Mouse (Mus musculus) megakaryocyte-erythroid progenitor cell, adult 5-6 weeks (primary cell): ENCODE data around the gene Tmprss7. TPM values are rescaled to one million over a fixed set of nuclear protein-coding genes. Genes with fewer than 3 reads are reported as not detected.

Source experiments
- ATAC-seq: replicated peaks from 2 replicates; pipeline ENCODE4 v1.8.0; 2016; ENCODE audit warnings: mild to moderate bottlenecking, inconsistent platforms; ENCODE audit not compliant: severe bottlenecking, poor library complexity, low FRiP score, low TSS enrichment
- total RNA-seq, 2 experiments: library from RNA; stranded (forward) in 1 of 2; stranded (reverse) in 1 of 2; fragments of 200-1000, 215-1000 nt in 1 of 2; fragments of >200 nt in 1 of 2; fragmentation: Nextera tagmentation in 1 of 2; gene quantifications; 2 replicates each; pipeline ENCODE4 v1.2.3; 2014 to 2017

Gene Tmprss7
- total RNA-seq, 2 experiments from 2014 or later = not detected

DNA sequence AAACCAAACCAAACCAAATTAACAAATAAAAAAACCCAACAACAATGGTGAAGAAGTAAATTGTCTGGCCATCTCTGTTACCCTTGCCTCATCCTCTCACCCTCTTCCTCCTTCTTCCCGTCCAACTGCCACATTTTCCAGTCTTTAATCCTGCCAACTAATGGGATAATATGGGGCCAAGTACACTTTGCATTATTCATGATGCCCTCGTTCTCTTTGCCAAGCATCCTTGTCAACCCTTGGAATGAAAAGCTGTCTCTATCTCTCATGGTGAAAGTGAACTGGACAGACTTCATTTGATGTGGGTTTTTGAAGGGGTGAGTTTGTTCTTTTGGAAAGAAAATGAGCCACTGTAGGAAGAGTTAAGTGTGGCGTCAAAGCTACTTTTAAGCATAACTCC lies 607 bp downstream of the Tmprss7 start:
- no peak for ATAC-seq

DNA sequence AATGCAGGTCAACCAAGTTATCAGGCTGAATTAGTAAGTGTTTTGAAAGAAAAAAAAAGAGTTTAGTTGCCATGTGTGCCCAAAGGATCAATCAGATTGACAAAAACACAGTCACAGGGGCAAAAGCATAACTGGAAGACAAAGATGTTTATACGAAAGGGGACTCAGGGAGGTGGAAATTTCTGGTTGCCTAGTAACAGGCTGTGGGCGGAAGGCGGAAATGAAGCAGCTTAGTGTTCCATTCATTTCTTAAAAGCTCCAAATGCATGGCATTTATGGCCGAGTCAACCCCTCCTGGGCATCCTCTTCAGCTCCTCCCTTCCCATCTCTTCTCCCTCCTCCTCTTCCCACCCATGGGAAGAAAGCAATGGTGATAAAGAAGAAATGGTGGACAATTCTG lies 3.3 kb downstream of the Tmprss7 start:
- ATAC-seq = no peak

- ATAC-seq = no peak
Measured at GRCm38 (mm10) chr16:45686833-45687232, 6.6 kb downstream of the Tmprss7 start.

DNA sequence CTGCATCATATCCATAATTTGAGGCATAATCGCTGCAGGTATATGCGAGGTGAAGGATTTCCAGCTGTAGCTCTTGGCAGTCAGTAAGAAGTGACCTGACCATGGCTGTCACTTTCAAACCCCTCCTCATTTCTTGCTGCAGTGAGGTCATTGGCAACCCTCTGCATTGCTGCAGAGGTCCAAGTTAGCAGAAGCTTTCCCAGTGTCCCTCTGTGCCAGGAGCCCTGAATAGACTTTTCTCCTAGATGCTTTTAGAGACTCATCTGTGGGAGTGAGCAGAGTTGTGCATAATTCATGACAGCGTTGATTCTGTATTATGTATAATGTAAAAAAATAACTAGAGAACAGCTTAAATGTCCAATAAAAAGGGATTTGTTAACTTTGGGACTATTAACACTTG lies 8.2 kb downstream of the Tmprss7 start:
- no peak for ATAC-seq

DNA sequence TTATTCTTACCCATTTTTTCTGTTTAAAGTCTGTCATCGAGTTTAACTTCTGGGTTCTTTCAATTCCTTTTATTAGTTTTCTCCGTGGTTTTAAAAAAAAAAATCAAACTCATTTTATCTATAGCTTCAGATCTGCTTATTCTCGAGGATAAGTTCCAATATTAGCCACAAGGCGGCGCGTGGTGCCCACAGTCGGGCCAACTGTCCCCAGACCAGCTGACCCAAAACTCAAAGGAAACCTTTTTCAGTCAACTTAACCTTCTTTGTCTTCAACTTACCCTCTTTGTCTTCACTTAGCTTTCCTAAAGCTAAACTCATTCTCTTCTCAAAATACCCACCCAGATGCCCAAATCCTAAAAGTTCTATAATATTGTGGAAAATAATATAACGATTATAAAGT lies 8.6 kb downstream of the Tmprss7 start:
- ATAC-seq = peak; percentile 71

- ATAC-seq = peak; percentile 81
Measured at GRCm38 (mm10) chr16:45676462-45676861, 17.0 kb downstream of the Tmprss7 start.

DNA sequence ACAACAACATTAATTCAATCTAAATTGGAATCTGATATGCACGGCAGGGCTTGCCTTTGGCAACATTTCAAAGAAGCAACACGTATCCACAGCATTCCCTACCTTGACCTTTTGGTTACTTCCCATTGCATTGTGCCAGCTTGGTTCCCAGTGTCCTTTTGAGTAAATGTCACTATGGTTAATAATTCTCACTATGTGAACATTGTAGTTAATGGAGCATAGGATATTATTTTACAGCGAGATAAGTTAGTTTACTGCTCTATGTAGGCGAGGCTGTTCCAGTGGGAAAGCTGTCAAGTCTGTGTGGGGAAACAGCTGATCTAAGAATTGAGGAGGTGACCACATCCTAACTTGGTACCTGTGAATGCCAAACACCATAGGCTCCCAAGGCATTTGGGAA lies 23.5 kb downstream of the Tmprss7 start:
- no peak for ATAC-seq

- ATAC-seq = no peak
Measured at GRCm38 (mm10) chr16:45668178-45668577, 25.3 kb downstream of the Tmprss7 start.

- ATAC-seq = peak; percentile 77
Measured at GRCm38 (mm10) chr16:45666136-45666535, 27.3 kb downstream of the Tmprss7 start.

- ATAC-seq = 0 out of 2 replicates have a peak, but pooled peaks have one; percentile 31
Measured at GRCm38 (mm10) chr16:45662381-45662780, 31.1 kb downstream of the Tmprss7 start.

- no peak for ATAC-seq
Measured at GRCm38 (mm10) chr16:45659596-45659995, 33.9 kb downstream of the Tmprss7 start.

DNA sequence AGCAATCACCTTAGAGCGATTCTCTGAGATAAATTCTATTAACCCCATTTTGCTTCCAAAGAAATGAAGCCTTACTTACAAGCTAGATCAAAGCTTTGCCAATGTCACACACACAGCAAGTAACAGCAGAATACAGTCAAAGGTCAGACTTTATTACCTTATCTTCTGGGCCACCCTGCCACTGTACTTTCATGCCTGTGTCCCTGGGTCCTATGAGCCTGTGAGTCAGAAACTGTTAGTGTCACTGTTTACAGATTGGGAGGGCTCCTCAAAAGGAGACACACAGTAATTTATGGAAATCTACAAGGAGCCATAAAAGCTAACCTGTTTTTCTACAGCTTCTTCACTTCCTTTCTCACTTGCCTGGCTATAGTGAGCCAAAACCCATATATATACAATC lies 35.2 kb downstream of the Tmprss7 start:
- 0 out of 2 replicates have a peak, but pooled peaks have one; percentile 25 for ATAC-seq

- ATAC-seq = peak; percentile 27; the same call in 1 of the 2 replicates
Measured at GRCm38 (mm10) chr16:45657574-45658159, 35.8 kb downstream of the Tmprss7 start.

DNA sequence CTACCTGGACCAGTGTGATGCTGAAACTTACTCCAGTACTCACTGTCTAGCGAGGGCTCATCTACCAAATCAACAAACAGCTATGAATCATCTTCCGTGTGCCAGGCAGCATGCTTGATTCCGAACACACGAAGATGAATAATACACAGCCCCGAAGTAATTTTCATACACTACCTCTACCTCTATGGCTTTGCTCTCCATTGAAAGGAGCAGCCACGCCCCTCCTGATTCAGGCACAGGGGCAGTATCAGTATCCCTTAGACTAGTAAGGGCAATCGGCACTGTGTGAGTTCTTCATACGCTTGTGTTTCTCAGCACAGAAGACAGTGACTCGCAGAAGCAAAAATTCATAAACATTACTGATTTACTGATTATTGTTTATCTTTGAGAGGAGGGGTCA lies 39.0 kb downstream of the Tmprss7 start:
- ATAC-seq = no peak

- peak; percentile 79 for ATAC-seq
Measured at GRCm38 (mm10) chr16:45653934-45654332, 39.5 kb downstream of the Tmprss7 start, which contains the start of gene BC016579. Gene BC016579, minus strand, starts transcription at chr16:45654068.

GRCm38 (mm10) chr16:45653009-45653933 lies 40.2 kb downstream of the Tmprss7 start:
- peak; percentile 46 for ATAC-seq

DNA sequence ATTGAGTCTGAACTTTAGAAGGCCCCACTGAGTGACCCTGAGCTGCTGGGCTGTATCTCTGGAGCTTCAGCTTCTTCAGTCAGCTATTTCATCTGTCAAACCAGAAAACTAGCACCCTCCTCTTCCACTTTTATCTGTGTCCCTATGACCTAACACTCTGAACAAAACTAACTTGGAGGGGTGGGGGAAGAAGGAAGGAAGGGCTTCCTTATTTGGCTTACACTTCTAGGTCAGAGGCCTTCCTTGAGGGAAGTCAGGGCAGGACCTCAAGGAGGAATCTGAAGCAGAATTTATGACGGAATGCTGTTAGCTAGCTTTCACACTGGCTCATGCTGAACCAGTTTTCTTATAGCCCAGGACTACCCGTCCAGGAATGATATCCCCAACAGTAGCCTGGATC lies 42.0 kb downstream of the Tmprss7 start:
- ATAC-seq = no peak

- ATAC-seq = peak; percentile 86
Measured at GRCm38 (mm10) chr16:45644380-45644779, 49.1 kb downstream of the Tmprss7 start.

DNA sequence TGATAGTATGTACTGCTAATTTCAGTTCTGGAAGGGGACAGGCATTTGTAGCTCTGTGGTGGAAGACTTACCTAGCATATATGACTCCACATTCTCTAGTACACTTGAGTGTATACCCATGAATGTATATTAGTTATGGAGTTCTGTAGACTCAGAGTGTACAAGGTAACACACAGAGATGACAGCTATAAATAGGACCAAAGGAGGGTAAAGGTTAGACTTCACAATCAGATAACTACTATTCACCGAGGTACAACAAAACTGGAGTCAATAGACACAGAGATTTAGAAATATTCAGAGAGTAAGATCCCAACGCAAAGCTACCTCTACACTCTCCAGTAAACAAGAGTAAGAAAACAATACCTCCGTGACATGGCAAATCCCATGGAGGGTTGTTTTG lies 49.5 kb downstream of the Tmprss7 start:
- no peak for ATAC-seq

- ATAC-seq = no peak
Measured at GRCm38 (mm10) chr16:45641301-45641700, 52.2 kb downstream of the Tmprss7 start.
